Mouse (Mus musculus) midbrain, embryonic 14.5 days (tissue): ENCODE results near the gene Arl5a. TPM values are rescaled to one million over a fixed set of nuclear protein-coding genes. Genes with fewer than 3 reads are reported as not detected.
A peak's percentile ranks its signal among the peaks of the same experiment; 100 is the strongest.

Experiments
- ATAC-seq: fragments of 200-750 bp; cut with Nextera tagmentation; 2 replicates; pipeline ENCODE4 v1.8.0; 2017; ENCODE audit warnings: moderate number of reproducible peaks, moderate library complexity; ENCODE audit not compliant: low FRiP score, low TSS enrichment
- DNase-seq: peaks from one replicate; pipeline ENCODE4 v3.0.0-alpha.2; 2015
- H3K27ac ChIP-seq: fragments of 300-500 bp; sonication (generic); replicated peaks from 2 replicates; pipeline ENCODE4 v1.5.1; 2014; ENCODE audit warnings: mild to moderate bottlenecking, low read depth, low read length, moderate library complexity
- H3K27me3 ChIP-seq: fragments of 300-500 bp; sonication (generic); 2 replicates; pipeline ENCODE4 v1.6.1; 2014; ENCODE audit warnings: low read length, control low read depth, mixed read lengths; ENCODE audit not compliant: control insufficient read depth, insufficient read depth
- H3K36me3 ChIP-seq: fragments of 300-500 bp; sonication (generic); 2 replicates; pipeline ENCODE4 v1.6.1; 2014; ENCODE audit warnings: low read length, control low read depth; ENCODE audit not compliant: control insufficient read depth, insufficient read depth
- H3K4me1 ChIP-seq: fragments of 300-500 bp; sonication (generic); 2 replicates; pipeline ENCODE4 v1.6.1; 2014; ENCODE audit warnings: mild to moderate bottlenecking, antibody characterized with exemption, low read length, control low read depth; ENCODE audit not compliant: control insufficient read depth, insufficient read depth
- H3K4me2 ChIP-seq: fragments of 300-500 bp; sonication (generic); 2 replicates; pipeline ENCODE4 v1.6.1; 2014; ENCODE audit warnings: mild to moderate bottlenecking, low read length, moderate library complexity
- H3K4me3 ChIP-seq: fragments of 300-500 bp; sonication (generic); replicated peaks from 2 replicates; pipeline ENCODE4 v1.5.1; 2014; ENCODE audit warnings: low read depth, low read length
- H3K9ac ChIP-seq: fragments of 300-500 bp; sonication (generic); replicated peaks from 2 replicates; pipeline ENCODE4 v1.6.1; 2014; ENCODE audit warnings: mild to moderate bottlenecking, low read length, moderate library complexity
- H3K9me3 ChIP-seq: fragments of 300-500 bp; sonication (generic); 2 replicates; pipeline ENCODE4 v1.6.1; 2016; ENCODE audit warnings: low read length, control low read depth, mixed read lengths; ENCODE audit not compliant: control insufficient read depth
- WGBS: fragments of 180-500 bp; shearing (Covaris S2); extraction: QIAGEN DNeasy Blood & Tissue Kit; methylation state at CpG from one replicate; pipeline ENCODE4 v1.1.7; 2014; 5-methylcytosine and 5-hydroxymethylcytosine counted together
- polyA plus RNA-seq: library from polyadenylated mRNA; unstranded; fragments of >200 nt; fragmentation: Nextera tagmentation; extraction: Ambion mirVana; gene quantifications from 2 replicates; pipeline ENCODE4 v1.2.1, GENCODE M21; 2014

The Arl5a gene
- polyA plus RNA-seq, 1 experiment from 2014 or later = 66.2 TPM

DNA sequence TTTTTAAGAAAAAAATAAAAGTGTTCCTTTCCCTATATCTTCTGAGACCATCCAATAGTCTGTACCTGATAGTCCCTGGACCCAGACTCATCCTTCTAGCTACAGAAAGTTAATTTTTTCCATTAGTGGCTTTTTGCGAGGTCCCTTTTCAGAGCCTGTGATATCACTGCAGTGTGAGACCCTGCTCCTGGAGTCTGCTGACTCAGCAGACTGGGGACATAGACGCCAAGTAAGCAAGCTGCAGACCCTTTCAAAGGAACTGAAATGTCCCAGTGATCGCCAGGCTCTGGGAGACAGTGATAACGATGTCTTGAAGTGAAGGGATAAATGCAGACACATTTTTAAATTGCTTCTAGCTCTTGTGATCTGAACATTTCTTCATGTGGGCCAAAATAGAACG, 21.9 kb upstream of the Arl5a start:
- H3K36me3 ChIP-seq = peaks cover 15% of the 10 kb centered on the region
- H3K4me2 ChIP-seq = no peak overlapping the region
- DNase-seq = no peak
- H3K9me3 ChIP-seq = no peaks in the 10 kb centered on the region
- WGBS = 79% methylated on average over 5 of the region's 5 CpGs
- no peaks in the 10 kb centered on the region for H3K27me3 ChIP-seq
- H3K9ac ChIP-seq = no peak overlapping the region
- no peak overlapping the region for H3K4me3 ChIP-seq
- no peak for ATAC-seq
- no peak overlapping the region for H3K27ac ChIP-seq
- H3K4me1 ChIP-seq = no peaks in the 10 kb centered on the region

GRCm38 (mm10) chr2:52442125-52442524, 17.4 kb upstream of the Arl5a start:
- Histone ChIP-seq H3K4me2 (no peak overlapping the region), H3K27ac (no peak overlapping the region), H3K27me3 (no peaks in the 10 kb centered on the region), H3K36me3 (no peaks in the 10 kb centered on the region), H3K9me3 (no peaks in the 10 kb centered on the region), H3K9ac (no peak overlapping the region), H3K4me3 (no peak overlapping the region), H3K4me1 (no peaks in the 10 kb centered on the region)
- DNase-seq = no peak
- 31% methylated on average over 5 of the region's 5 CpGs for WGBS
- ATAC-seq = no peak

- H3K9ac ChIP-seq = no peak overlapping the region
- no peaks in the 10 kb centered on the region for H3K27me3 ChIP-seq
- no peaks in the 10 kb centered on the region for H3K9me3 ChIP-seq
- no peak overlapping the region for H3K27ac ChIP-seq
- DNase-seq (no peak), ATAC-seq (no peak)
- H3K4me3 ChIP-seq = no peak overlapping the region
- H3K4me2 ChIP-seq = no peak overlapping the region
- H3K36me3 ChIP-seq = peaks cover 3% of the 10 kb centered on the region; the same call in 1 of the 2 replicates
- 91% methylated on average over 4 of the region's 4 CpGs for WGBS
- no peaks in the 10 kb centered on the region for H3K4me1 ChIP-seq
Measured at GRCm38 (mm10) chr2:52440420-52441015, 15.8 kb upstream of the Arl5a start.

GRCm38 (mm10) chr2:52438437-52438836, 13.7 kb upstream of the Arl5a start:
- 89% methylated on average over 4 of the region's 4 CpGs for WGBS
- no peak overlapping the region for H3K9ac ChIP-seq
- no peak for DNase-seq
- no peaks in the 10 kb centered on the region for H3K4me1 ChIP-seq
- H3K4me2 ChIP-seq = no peak overlapping the region
- no peak for ATAC-seq
- H3K27ac ChIP-seq = no peak overlapping the region
- H3K9me3 ChIP-seq = no peaks in the 10 kb centered on the region
- H3K4me3 ChIP-seq = no peak overlapping the region
- H3K36me3 ChIP-seq = peaks cover 9% of the 10 kb centered on the region; the same call in 1 of the 2 replicates
- no peaks in the 10 kb centered on the region for H3K27me3 ChIP-seq

DNA sequence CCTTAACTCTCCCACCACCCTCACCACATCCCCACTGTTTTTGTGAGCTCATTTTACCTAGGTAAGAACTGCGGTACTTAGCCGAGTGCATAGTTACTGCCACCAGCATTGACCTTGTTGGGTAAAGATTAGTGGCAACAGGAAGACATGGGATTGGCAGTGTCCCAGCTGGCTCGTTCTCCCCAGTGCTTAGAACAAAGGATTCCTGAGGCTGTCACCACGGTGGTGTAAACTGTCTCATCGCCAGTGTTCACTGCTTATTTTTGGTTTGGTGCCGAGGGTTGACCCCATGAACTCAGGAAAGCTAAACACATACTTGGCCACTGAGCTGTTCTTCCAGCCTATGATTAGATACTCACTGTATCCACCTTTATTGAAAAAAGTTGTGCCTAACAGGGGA, 13.3 kb upstream of the Arl5a start:
- ATAC-seq = no peak
- 77% methylated on average over 6 of the region's 6 CpGs for whole genome bisulfite sequencing
- H3K27me3 ChIP-seq = no peaks in the 10 kb centered on the region
- no peaks in the 10 kb centered on the region for H3K9me3 ChIP-seq
- no peak overlapping the region for H3K4me3 ChIP-seq
- DNase-seq = peak; percentile 32
- H3K36me3 ChIP-seq = peaks cover 9% of the 10 kb centered on the region; the same call in 1 of the 2 replicates
- H3K27ac ChIP-seq = no peak overlapping the region
- H3K4me1 ChIP-seq = no peaks in the 10 kb centered on the region
- no peak overlapping the region for H3K4me2 ChIP-seq
- no peak overlapping the region for H3K9ac ChIP-seq

GRCm38 (mm10) chr2:52435919-52436632, 11.4 kb upstream of the Arl5a start:
- WGBS = 69% methylated on average over 14 of the region's 14 CpGs
- H3K27ac ChIP-seq = no peak overlapping the region
- no peak overlapping the region for H3K9ac ChIP-seq
- DNase-seq (peak; percentile 19), ATAC-seq (no peak; the same call in 1 of the 2 replicates)
- H3K9me3 ChIP-seq = no peaks in the 10 kb centered on the region
- no peaks in the 10 kb centered on the region for H3K4me1 ChIP-seq
- no peak overlapping the region for H3K4me2 ChIP-seq
- H3K27me3 ChIP-seq = no peaks in the 10 kb centered on the region
- peaks cover 9% of the 10 kb centered on the region; the same call in 1 of the 2 replicates for H3K36me3 ChIP-seq
- no peak overlapping the region for H3K4me3 ChIP-seq

DNA sequence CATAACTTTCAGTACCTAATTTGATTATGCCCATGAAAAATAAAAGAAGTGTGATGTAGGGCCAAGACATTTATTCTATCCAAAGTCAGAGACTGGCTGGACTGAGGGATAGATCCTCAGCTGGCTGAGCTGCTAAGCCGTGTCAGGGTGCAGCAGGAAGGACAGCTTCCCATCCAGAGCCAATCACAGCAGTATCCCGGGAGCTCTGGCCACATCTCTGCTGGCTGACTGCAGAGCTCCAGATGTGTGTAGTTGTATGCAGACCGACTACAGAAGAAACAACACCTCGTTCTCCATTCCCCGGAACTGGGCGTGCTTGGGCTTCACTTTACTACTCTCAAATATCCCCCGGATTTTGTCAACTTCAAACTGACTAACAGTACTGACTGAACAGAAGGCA, 8.7 kb upstream of the Arl5a start:
- Histone ChIP-seq H3K4me3 (no peak overlapping the region), H3K9ac (no peak overlapping the region), H3K9me3 (no peaks in the 10 kb centered on the region), H3K27ac (no peak overlapping the region), H3K4me1 (no peaks in the 10 kb centered on the region), H3K4me2 (no peak overlapping the region), H3K27me3 (no peaks in the 10 kb centered on the region), H3K36me3 (peaks cover 9% of the 10 kb centered on the region; the same call in 1 of the 2 replicates)
- 64% methylated on average over 7 of the region's 7 CpGs for WGBS
- ATAC-seq (no peak), DNase-seq (no peak)

DNA sequence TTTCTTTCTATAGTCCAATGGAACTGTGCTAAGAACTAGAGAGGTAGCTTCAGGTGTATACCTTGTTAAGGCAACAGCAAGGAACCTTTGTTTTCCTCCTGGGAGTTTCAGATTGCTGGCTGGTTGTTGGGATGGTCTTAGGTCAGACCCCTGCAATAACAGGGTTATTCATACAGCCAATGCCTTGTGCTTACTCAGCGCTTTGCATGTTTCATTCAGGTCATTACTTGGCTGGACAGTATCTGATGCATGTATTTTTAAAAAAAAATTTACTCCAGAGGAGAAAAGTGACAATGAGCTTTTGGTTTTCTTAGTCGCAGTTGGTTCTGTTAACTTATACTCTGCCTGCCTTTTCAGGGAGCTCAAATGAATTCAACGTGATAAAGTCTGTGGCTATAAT, 2.7 kb upstream of the Arl5a start:
- H3K27ac ChIP-seq = no peak overlapping the region
- H3K4me1 ChIP-seq = peaks cover 14% of the 10 kb centered on the region
- H3K36me3 ChIP-seq = no peaks in the 10 kb centered on the region
- 78% methylated on average over 3 of the region's 3 CpGs for WGBS
- DNase-seq (no peak), ATAC-seq (no peak)
- H3K4me3 ChIP-seq = no peak overlapping the region
- H3K27me3 ChIP-seq = no peaks in the 10 kb centered on the region
- H3K9ac ChIP-seq = no peak overlapping the region
- no peaks in the 10 kb centered on the region for H3K9me3 ChIP-seq
- no peak overlapping the region for H3K4me2 ChIP-seq

GRCm38 (mm10) chr2:52426041-52426440, 1.3 kb upstream of the Arl5a start:
- DNase-seq (no peak), ATAC-seq (no peak)
- no peak overlapping the region for H3K4me3 ChIP-seq
- H3K9ac ChIP-seq = no peak overlapping the region
- H3K4me2 ChIP-seq = 0 out of 2 replicates have a peak overlapping the region, but pooled peaks have one; percentile 71
- 90% methylated on average over 3 of the region's 3 CpGs for WGBS
- no peaks in the 10 kb centered on the region for H3K9me3 ChIP-seq
- no peaks in the 10 kb centered on the region for H3K27me3 ChIP-seq
- no peak overlapping the region for H3K27ac ChIP-seq
- peaks cover 18% of the 10 kb centered on the region for H3K4me1 ChIP-seq
- no peaks in the 10 kb centered on the region for H3K36me3 ChIP-seq
